Mouse (Mus musculus): ENCODE data around the gene Olfr987. TPM values are rescaled to one million over a fixed set of nuclear protein-coding genes. Genes with fewer than 3 reads are reported as not detected.
A peak's percentile ranks its signal among the peaks of the same experiment; 100 is the strongest.
"Not testable (repeated sequence)": the region's sequence is repeated elsewhere in the genome, so short reads cannot be mapped to it uniquely, and the experiment has no call there.

Olfr987 gene
- not detected in 2 replicates for polyA plus RNA-seq (2016; fragmentation: Nextera tagmentation; extraction: Ambion mirVana)

- not testable (repeated sequence) for DNase-seq (ENCODE audit: low spot score); H3K27ac ChIP-seq; H3K4me1 ChIP-seq (replicated peaks)
These were observed at the start of gene Olfr987 for GRCm38 (mm10) chr2:85339215-85339614. Gene Olfr987 (minus strand): TSS chr2:85339315.

GRCm38 (mm10) chr2:85363127-85363526 is 24.0 kb upstream of the Olfr987 start, which contains the start of gene Olfr988:
Gene Olfr988 (minus strand): TSS chr2:85363227.
- not testable (repeated sequence) for H3K27me3 ChIP-seq (ENCODE audit: insufficient read depth, poor library complexity, severe bottlenecking); H3K36me3 ChIP-seq; H3K4me3 ChIP-seq; H3K9me3 ChIP-seq; H3K27ac ChIP-seq; DNase-seq (ENCODE audit: low spot score); H3K4me1 ChIP-seq (replicated peaks)

More at GRCm38 (mm10) chr2:85339215-85339614, at the start of gene Olfr987:
- not testable (repeated sequence) for H3K36me3 ChIP-seq; H3K9me3 ChIP-seq; H3K27me3 ChIP-seq (ENCODE audit: insufficient read depth, poor library complexity, severe bottlenecking); H3K4me3 ChIP-seq

- 82% methylated on average over 7 of the region's 7 CpGs for WGBS
- Histone ChIP-seq H3K9me3 (no peaks in the 10 kb centered on the region), H3K27ac (no peak overlapping the region), H3K4me1 (replicated peaks) (no peaks in the 10 kb centered on the region), H3K27me3 (ENCODE audit: insufficient read depth, poor library complexity, severe bottlenecking) (no peaks in the 10 kb centered on the region), H3K4me3 (no peak overlapping the region), H3K36me3 (no peaks in the 10 kb centered on the region)
- DNase-seq (ENCODE audit: low spot score), result no peak
These were observed 857 bp upstream of the Olfr987 start for GRCm38 (mm10) chr2:85339972-85340371.

GRCm38 (mm10) chr2:85319106-85319505 is 20.0 kb downstream of the Olfr987 start:
- no peaks in the 10 kb centered on the region for H3K36me3 ChIP-seq
- H3K4me1 ChIP-seq (replicated peaks), result no peaks in the 10 kb centered on the region
- H3K4me3 ChIP-seq, result no peak overlapping the region
- WGBS, result 82% methylated on average over 1 of the region's 1 CpGs
- no peaks in the 10 kb centered on the region for H3K27me3 ChIP-seq (ENCODE audit: insufficient read depth, poor library complexity, severe bottlenecking)
- H3K9me3 ChIP-seq, result no peaks in the 10 kb centered on the region
- no peak overlapping the region for H3K27ac ChIP-seq
- DNase-seq (ENCODE audit: low spot score), result no peak

GRCm38 (mm10) chr2:85285406-85285805 is 53.7 kb downstream of the Olfr987 start:
- Histone ChIP-seq H3K4me3 (no peak overlapping the region), H3K4me1 (replicated peaks) (peaks cover 8% of the 10 kb centered on the region; the same call in 1 of the 2 replicates), H3K9me3 (no peaks in the 10 kb centered on the region), H3K27ac (no peak overlapping the region), H3K27me3 (ENCODE audit: insufficient read depth, poor library complexity, severe bottlenecking) (no peaks in the 10 kb centered on the region), H3K36me3 (no peaks in the 10 kb centered on the region)
- no peak for DNase-seq (ENCODE audit: low spot score)
- WGBS, result 72% methylated on average over 1 of the region's 1 CpGs

- H3K9me3 ChIP-seq, result no peaks in the 10 kb centered on the region
- H3K27me3 ChIP-seq (ENCODE audit: insufficient read depth, poor library complexity, severe bottlenecking), result no peaks in the 10 kb centered on the region
- H3K4me1 ChIP-seq (replicated peaks), result peaks cover 8% of the 10 kb centered on the region; the same call in 1 of the 2 replicates
- no peaks in the 10 kb centered on the region for H3K36me3 ChIP-seq
- peak; percentile 16 for DNase-seq (ENCODE audit: low spot score)
- H3K4me3 ChIP-seq, result no peak overlapping the region
- 37% methylated on average over 6 of the region's 6 CpGs for WGBS
- peak overlapping the region; percentile 62 for H3K27ac ChIP-seq
These were observed 54.5 kb downstream of the Olfr987 start for GRCm38 (mm10) chr2:85284626-85285025.

- no peaks in the 10 kb centered on the region for H3K9me3 ChIP-seq
- no peak overlapping the region for H3K4me3 ChIP-seq
- H3K27me3 ChIP-seq (ENCODE audit: insufficient read depth, poor library complexity, severe bottlenecking), result no peaks in the 10 kb centered on the region
- peaks cover 8% of the 10 kb centered on the region; the same call in 1 of the 2 replicates for H3K4me1 ChIP-seq (replicated peaks)
- WGBS, result 87% methylated on average over 8 of the region's 8 CpGs
- DNase-seq (ENCODE audit: low spot score), result no peak
- H3K36me3 ChIP-seq, result no peaks in the 10 kb centered on the region
- no peak overlapping the region; the same call in 1 of the 2 replicates for H3K27ac ChIP-seq
These were observed 55.3 kb downstream of the Olfr987 start for GRCm38 (mm10) chr2:85283631-85284466.

GRCm38 (mm10) chr2:85281023-85281422 is 58.1 kb downstream of the Olfr987 start:
- Histone ChIP-seq H3K36me3 (no peaks in the 10 kb centered on the region), H3K4me3 (no peak overlapping the region), H3K4me1 (replicated peaks) (peaks cover 8% of the 10 kb centered on the region; the same call in 1 of the 2 replicates), H3K27me3 (ENCODE audit: insufficient read depth, poor library complexity, severe bottlenecking) (no peaks in the 10 kb centered on the region), H3K27ac (no peak overlapping the region), H3K9me3 (no peaks in the 10 kb centered on the region)
- 82% methylated on average over 4 of the region's 4 CpGs for WGBS
- no peak for DNase-seq (ENCODE audit: low spot score)

Other genes starting within 250 kb of the Olfr987 start
- gene Aplnr, start 203.1 kb downstream of the Olfr987 start, polyA plus RNA-seq (2016; fragmentation: Nextera tagmentation; extraction: Ambion mirVana), result 38.9 and 41.7 TPM in 2 replicates
- gene Lrrc55, start 142.1 kb downstream of the Olfr987 start, polyA plus RNA-seq (2016; fragmentation: Nextera tagmentation; extraction: Ambion mirVana), result 0.48 and 0.92 TPM in 2 replicates
- gene Olfr988, start 23.9 kb upstream of the Olfr987 start, polyA plus RNA-seq (2016; fragmentation: Nextera tagmentation; extraction: Ambion mirVana), result not detected in 2 replicates
- not detected in 2 replicates for gene Olfr992, start 70.2 kb upstream of the Olfr987 start, polyA plus RNA-seq (2016; fragmentation: Nextera tagmentation; extraction: Ambion mirVana)
- gene Olfr993, start 75.6 kb upstream of the Olfr987 start, polyA plus RNA-seq (2016; fragmentation: Nextera tagmentation; extraction: Ambion mirVana), result not detected in 2 replicates
- not detected in 2 replicates for gene Olfr994, start 97.1 kb upstream of the Olfr987 start, polyA plus RNA-seq (2016; fragmentation: Nextera tagmentation; extraction: Ambion mirVana)
- gene Olfr995, start 104.3 kb upstream of the Olfr987 start, polyA plus RNA-seq (2016; fragmentation: Nextera tagmentation; extraction: Ambion mirVana), result not detected in 2 replicates
- 0.11 TPM in 1 of 2 replicates, not detected in the other for gene 4833423E24Rik, start 179.7 kb upstream of the Olfr987 start, polyA plus RNA-seq (2016; fragmentation: Nextera tagmentation; extraction: Ambion mirVana)
- gene Olfr996, start 239.9 kb upstream of the Olfr987 start, polyA plus RNA-seq (2016; fragmentation: Nextera tagmentation; extraction: Ambion mirVana), result not detected in 2 replicates
- gene Olfr998, start 249.6 kb upstream of the Olfr987 start, polyA plus RNA-seq (2016; fragmentation: Nextera tagmentation; extraction: Ambion mirVana), result not detected in 2 replicates